Mouse (Mus musculus): ENCODE measurements around the gene Spop.

DNA sequence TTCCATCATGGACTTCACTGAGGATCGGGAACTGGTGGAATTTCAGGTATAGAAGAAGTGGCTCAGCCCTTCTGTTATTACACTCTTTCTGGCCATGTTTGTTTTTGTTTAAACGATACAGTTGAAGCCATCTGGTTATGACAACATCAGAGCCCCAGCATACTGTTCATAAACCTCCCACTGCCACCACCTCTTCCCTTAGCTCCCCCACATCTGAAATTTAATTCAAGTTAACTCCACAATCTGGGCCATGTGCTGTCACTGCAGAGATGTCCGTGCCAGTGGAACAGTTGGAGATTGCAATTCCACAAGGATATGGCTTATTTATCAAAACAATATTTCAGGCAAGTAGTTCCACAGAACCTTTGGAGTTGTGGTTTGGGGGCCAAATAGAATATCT is 80.5 kb downstream of the Spop start:
- TF ChIP-seq CTCF (IDR thresholded peaks at IDR 0.05; ENCODE audit: low read depth, low read length): no peak
- TF ChIP-seq TAL1 (conservative IDR thresholded peaks at IDR 0.05; ENCODE audit: low read depth, low read length): no peak
- TF ChIP-seq GATA1 (IDR thresholded peaks at IDR 0.05; ENCODE audit: borderline replicate concordance, low read length): no peak

Data from G1E (cell line).